Mouse (Mus musculus): ENCODE results near the gene Zfp655.
"Not testable (repeated sequence)": the region's sequence is repeated elsewhere in the genome, so short reads cannot be mapped to it uniquely, and the experiment has no call there.

DNA sequence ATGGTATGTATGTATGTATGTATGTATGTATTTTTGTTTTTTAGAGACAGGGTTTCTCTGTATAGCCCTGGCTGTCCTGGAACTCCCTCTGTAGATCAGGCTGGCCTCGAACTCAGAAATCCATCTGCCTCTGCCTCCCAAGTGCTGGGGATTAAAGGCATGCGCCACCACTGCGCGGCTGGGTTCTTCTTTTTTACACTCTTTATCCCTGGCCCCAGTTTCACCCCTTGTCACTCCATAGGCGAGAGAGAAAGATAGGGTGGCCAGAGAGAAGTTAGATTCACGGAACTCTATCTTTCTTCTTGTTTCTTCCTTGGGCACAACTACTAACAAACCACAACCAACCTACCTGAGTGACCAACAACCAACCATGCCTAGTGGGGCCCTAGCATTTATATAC is 2.2 kb upstream of the Zfp655 start:
- not testable (repeated sequence) for TF ChIP-seq POLR2A, CTCF (IDR thresholded peaks at IDR 0.05; ENCODE audit: insufficient read depth, low read depth, low read length)

Measured in olfactory bulb, adult 2 months (tissue).